Mouse (Mus musculus): Measurements from ENCODE around the gene Cldn20.

DNA sequence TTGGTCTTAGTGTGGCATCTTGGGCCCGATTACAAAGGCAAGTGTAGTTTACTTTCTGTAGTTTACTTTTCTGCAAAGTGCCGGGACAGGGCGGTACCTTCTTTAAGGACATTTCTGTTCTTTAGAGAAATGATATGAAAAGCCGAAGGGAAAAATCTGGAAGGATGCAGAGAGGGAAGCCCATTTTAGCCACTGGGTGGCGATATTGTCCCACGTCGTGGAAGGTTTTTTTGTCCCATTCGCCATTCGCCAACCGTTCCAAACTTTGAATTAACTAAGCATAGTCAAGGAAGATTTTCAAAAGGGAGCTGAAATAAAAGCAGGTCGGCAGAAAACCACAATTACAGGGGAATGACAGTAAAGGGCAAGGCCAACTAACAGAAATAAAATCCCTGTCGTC is 38.5 kb downstream of the Cldn20 start:
- TF ChIP-seq CTCF (IDR thresholded peaks at IDR 0.05; ENCODE audit: low read depth, low read length) (peak; percentile 29; the same call in 1 of the 2 replicates), POLR2AphosphoS5 (IDR thresholded peaks at IDR 0.05; ENCODE audit: insufficient replicate concordance, low read depth, low read length) (no peak), GATA1 (IDR thresholded peaks at IDR 0.05; ENCODE audit: borderline replicate concordance, low read length) (no peak)

Data from G1E (cell line).